Mouse (Mus musculus) brain, embryonic 14.5 days (tissue): ENCODE data around the gene Stk17b. TPM values are rescaled to one million over a fixed set of nuclear protein-coding genes. Genes with fewer than 3 reads are reported as not detected.

Source experiments
- DNase-seq: peaks from one replicate; pipeline ENCODE4 v3.0.0-alpha.2; 2011; ENCODE audit warnings: low read depth
- CTCF ChIP-seq: fragments of 200-500 bp; IDR thresholded peaks from 2 replicates; pipeline ENCODE4 v1.5.1; 2012; ENCODE audit warnings: inconsistent platforms, mild to moderate bottlenecking, moderate library complexity, borderline replicate concordance; ENCODE audit not compliant: insufficient read depth, insufficient read length; ENCODE audit errors: extremely low read depth
- POLR2A ChIP-seq: fragments of 200-500 bp; IDR thresholded peaks from 2 replicates; pipeline ENCODE4 v1.6.1; 2012; ENCODE audit warnings: mild to moderate bottlenecking, inconsistent platforms, borderline replicate concordance; ENCODE audit not compliant: poor library complexity, insufficient read depth, insufficient read length, severe bottlenecking; ENCODE audit errors: extremely low read depth
- polyA plus RNA-seq: library from polyadenylated mRNA; depleted of rRNA; stranded (reverse); fragments of >200 nt; gene quantifications from 2 replicates; pipeline ENCODE4 v1.2.3, GENCODE M21; 2012

The Stk17b gene
- polyA plus RNA-seq, 1 experiment, result 2.6 TPM

DNA sequence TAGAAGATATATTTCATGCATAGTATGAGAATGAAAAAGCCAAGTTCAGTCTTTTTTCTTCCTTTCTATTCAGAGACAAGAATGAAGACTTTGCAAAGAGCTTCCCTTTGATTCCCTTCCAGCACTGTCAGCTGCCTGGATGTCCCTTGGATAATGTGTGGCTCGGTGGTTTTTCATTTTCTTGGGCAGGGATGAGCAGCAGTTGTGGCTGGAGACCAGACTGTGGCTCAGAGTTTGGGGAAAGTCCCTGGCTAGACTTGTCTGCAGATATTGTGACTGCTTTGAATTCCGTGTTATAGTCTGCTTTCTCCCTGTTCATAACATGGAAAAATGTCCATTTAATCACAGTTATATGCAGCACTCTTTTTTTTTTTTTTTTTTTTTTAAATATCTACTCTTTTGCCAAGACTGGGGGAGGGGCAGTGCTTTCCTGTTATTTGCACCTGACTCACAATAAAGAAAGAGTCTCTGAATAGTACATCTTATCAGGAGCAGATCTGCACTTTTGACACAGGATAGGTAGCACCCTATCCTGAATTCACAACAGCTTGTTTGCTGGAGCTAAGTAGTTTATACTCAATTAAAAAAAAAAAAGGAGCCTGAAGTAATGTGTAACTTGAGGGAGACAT lies 29.2 kb upstream of the Stk17b start:
- DNase-seq, result peak; percentile 37
- no peak for TF ChIP-seq POLR2A
- TF ChIP-seq CTCF, result no peak

- TF ChIP-seq CTCF (no peak), POLR2A (no peak)
- DNase-seq, result peak; percentile 3
Measured at GRCm38 (mm10) chr1:53811919-53812318, 26.9 kb upstream of the Stk17b start.

GRCm38 (mm10) chr1:53808229-53808628 lies 23.2 kb upstream of the Stk17b start:
- TF ChIP-seq POLR2A (no peak), CTCF (no peak)
- DNase-seq, result no peak

- TF ChIP-seq CTCF (no peak), POLR2A (no peak)
- DNase-seq, result no peak
Measured at GRCm38 (mm10) chr1:53797811-53798210, 12.8 kb upstream of the Stk17b start.

DNA sequence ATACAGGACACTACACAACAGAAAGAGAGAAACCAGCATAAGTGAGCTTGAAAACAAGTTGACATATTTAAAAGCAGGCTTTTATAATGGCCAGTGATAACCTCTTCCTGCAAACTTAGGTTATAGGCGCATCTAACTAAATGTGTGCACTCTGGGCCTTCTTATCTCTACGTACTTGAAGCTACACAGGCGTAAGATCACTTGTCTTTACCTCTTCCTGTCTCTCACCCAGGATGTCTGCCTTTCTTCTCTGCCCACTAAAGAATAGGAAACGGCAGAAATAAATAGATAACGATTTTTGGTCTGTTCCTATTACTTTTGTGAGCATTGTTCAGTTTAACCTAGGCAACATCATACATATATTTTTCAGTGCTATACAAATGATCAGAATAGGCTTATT lies 12.1 kb upstream of the Stk17b start:
- no peak for DNase-seq
- TF ChIP-seq CTCF, result no peak
- no peak for TF ChIP-seq POLR2A

- no peak for DNase-seq
- no peak for TF ChIP-seq POLR2A
- no peak for TF ChIP-seq CTCF
Measured at GRCm38 (mm10) chr1:53796271-53796670, 11.2 kb upstream of the Stk17b start.

DNA sequence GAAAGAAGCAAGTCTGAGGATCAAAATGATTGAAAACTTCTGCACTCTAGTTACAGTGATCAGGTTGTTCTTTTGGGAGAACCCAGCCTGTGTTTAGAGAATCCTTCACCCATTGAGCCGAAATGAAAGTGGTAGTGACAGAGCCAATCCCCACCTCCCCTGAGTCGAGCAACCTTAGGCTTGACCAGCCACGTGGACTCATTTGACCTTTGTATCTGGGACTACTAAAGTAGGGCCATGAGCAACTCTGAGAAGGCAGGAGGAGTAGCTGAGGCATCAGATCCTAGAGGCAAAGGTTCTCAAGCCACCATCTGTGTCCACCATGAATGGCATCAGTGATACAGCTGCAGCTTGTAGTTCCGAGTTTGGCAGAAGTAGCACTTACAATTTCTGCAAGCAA lies 10.6 kb upstream of the Stk17b start:
- no peak for TF ChIP-seq CTCF
- TF ChIP-seq POLR2A, result no peak
- no peak for DNase-seq

GRCm38 (mm10) chr1:53795081-53795480 lies 10.1 kb upstream of the Stk17b start:
- TF ChIP-seq POLR2A (no peak), CTCF (no peak)
- no peak for DNase-seq

GRCm38 (mm10) chr1:53794279-53794678 lies 9.3 kb upstream of the Stk17b start:
- no peak for TF ChIP-seq CTCF
- no peak for TF ChIP-seq POLR2A

DNA sequence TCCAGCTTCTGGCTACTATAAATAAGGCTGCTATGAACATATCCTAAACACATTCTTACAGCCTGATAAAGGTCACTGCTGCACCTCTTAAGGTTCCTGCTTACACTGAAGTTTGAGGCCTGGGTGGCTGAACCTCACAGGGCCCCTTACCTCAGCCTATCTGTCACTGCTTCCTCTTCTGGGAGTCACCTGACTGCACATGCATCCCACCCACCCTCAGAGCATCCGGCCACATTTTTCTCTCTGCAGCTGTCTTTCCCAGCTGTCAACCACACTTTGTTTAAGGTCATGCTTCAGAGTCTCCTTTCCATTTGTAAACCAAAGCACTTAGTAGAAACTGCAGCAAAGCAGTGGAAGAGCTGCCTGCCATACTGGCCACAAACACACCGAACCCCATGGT lies 6.3 kb upstream of the Stk17b start:
- no peak for DNase-seq
- TF ChIP-seq POLR2A, result no peak
- TF ChIP-seq CTCF, result no peak

More at GRCm38 (mm10) chr1:53794279-53794678, 9.3 kb upstream of the Stk17b start:
- DNase-seq, result no peak

DNA sequence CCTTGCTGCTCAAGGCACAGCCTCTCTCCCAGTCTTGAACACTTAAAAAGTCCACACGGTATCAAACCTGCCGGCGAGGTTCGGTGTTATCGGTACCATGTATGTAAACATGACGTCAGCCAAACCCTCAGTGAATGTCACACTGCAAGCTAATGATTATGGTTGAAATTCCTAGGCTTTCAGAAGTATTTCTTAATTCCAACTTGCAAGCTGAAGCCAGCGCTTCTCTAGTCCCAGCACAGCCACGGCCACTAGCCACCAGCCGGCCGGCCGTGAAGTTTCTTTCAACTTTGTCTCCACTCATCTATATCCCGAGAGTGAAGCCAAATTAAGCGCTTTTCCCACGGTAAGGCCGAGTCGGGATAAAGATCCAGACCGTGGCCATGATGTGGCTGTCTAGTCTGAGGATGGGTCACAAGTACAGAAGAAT lies 718 bp downstream of the Stk17b start:
- no peak for TF ChIP-seq POLR2A
- no peak for TF ChIP-seq CTCF
- peak; percentile 50 for DNase-seq

DNA sequence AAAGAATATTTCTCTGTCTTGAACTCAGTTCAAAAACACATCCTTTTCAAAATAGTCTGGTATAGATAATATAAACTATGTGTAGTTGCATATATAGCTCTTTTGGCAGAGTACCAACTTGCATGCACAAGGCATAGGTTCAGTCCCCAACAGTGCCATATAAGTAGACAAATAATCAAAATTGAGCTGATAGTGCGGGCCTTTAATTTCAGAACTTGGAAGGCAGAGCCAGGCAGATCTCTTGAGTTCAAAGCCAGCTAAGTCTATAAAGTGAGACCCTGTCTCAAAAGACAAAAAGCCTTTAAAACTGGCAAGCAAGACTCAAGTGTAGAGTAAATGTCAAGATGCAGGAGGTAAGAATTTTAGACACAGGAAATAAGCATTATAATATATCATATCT lies 2.1 kb downstream of the Stk17b start:
- TF ChIP-seq CTCF (no peak), POLR2A (no peak)
- no peak for DNase-seq
